Mouse (Mus musculus) midbrain, embryonic 15.5 days (tissue): ENCODE results near the gene Rdh13. TPM values are rescaled to one million over a fixed set of nuclear protein-coding genes. Genes with fewer than 3 reads are reported as not detected.
"Not testable (repeated sequence)": the region's sequence is repeated elsewhere in the genome, so short reads cannot be mapped to it uniquely, and the experiment has no call there.

ENCODE experiments used
- ATAC-seq: fragments of 200-750 bp; cut with Nextera tagmentation; replicated peaks from 2 replicates; pipeline ENCODE4 v1.8.0; 2017; ENCODE audit warnings: moderate TSS enrichment
- H3K27ac ChIP-seq: fragments of 300-500 bp; sonication (generic); 2 replicates; pipeline ENCODE4 v1.5.1; 2015; ENCODE audit warnings: mild to moderate bottlenecking, inconsistent platforms
- H3K27me3 ChIP-seq: fragments of 300-500 bp; sonication (generic); replicated peaks from 2 replicates; pipeline ENCODE4 v1.6.1; 2015; ENCODE audit warnings: inconsistent platforms
- H3K36me3 ChIP-seq: fragments of 300-500 bp; sonication (generic); replicated peaks from 2 replicates; pipeline ENCODE4 v1.6.1; 2015; ENCODE audit warnings: inconsistent platforms
- H3K4me1 ChIP-seq: fragments of 300-500 bp; sonication (generic); 2 replicates; pipeline ENCODE4 v1.6.1; 2015; ENCODE audit warnings: inconsistent platforms
- H3K4me2 ChIP-seq: fragments of 300-500 bp; sonication (generic); 2 replicates; pipeline ENCODE4 v1.6.1; 2015; ENCODE audit warnings: inconsistent platforms, mild to moderate bottlenecking, moderate library complexity
- H3K4me3 ChIP-seq: fragments of 300-500 bp; sonication (generic); 2 replicates; pipeline ENCODE4 v1.5.1; 2015; ENCODE audit warnings: mild to moderate bottlenecking, inconsistent platforms
- H3K9ac ChIP-seq: fragments of 300-500 bp; sonication (generic); 2 replicates; pipeline ENCODE4 v1.6.1; 2015; ENCODE audit warnings: mild to moderate bottlenecking, inconsistent platforms
- H3K9me3 ChIP-seq: fragments of 300-500 bp; sonication (generic); 2 replicates; pipeline ENCODE4 v1.6.1; 2016; ENCODE audit warnings: inconsistent platforms
- WGBS: fragments of 180-500 bp; shearing (Covaris S2); methylation state at CpG from one replicate; pipeline ENCODE4 v1.1.7; 2015; ENCODE audit warnings: mixed read lengths; 5-methylcytosine and 5-hydroxymethylcytosine counted together
- microRNA-seq: library from miRNA; unstranded; fragments of <30 nt; microRNA quantifications from one replicate; pipeline ENCODE4, GENCODE M21; 2016
- polyA plus RNA-seq: library from polyadenylated mRNA; unstranded; fragments of >200 nt; fragmentation: Nextera tagmentation; extraction: Ambion mirVana; gene quantifications from 2 replicates; pipeline ENCODE4 v1.2.1, GENCODE M21; 2015

The Rdh13 gene
- polyA plus RNA-seq, 1 experiment from 2014 or later = 46.5 TPM

DNA sequence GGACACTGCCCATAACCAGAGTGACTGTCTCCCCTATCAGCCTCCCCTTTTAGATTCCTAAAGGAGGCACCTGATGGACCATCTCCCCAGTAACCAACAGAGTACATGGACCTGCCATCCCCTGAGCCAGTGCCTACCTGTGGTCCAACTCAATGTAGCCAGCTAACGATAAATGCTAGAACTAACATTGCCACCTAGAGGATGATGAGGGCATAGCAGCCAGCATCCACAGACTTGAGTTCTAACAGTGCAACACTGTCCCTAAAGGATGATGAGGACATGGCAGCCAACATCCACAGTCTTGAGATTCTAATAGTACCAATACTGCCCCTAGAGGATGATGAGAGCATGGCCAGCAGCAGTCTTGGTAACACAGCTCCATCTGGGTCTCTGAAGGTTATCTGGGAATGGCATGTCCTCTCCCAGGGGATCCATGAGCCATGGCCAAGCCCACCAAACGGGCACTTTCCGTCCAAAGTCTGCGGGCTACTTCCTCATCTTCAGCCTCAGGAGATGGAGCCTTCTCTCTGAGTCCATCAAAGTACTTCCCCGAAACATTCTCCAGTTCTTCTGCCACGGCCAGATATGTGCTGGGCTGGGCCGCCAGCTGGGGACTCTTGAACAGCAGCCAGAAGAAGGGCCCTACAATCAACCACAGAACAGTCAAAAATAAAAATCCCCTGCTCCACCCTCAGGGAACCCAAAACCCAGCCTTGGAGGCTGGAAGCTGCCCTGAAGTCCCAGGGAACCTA, 18.1 kb downstream of the Rdh13 start:
- Histone ChIP-seq H3K9me3 (no peaks in the 10 kb centered on the region), H3K36me3 (peaks cover 42% of the 10 kb centered on the region), H3K9ac (no peak overlapping the region), H3K4me2 (no peak overlapping the region), H3K27me3 (no peaks in the 10 kb centered on the region), H3K27ac (no peak overlapping the region), H3K4me1 (no peaks in the 10 kb centered on the region), H3K4me3 (no peak overlapping the region)
- WGBS = 76% methylated on average over 7 of the region's 7 CpGs
- peak; percentile 93 for ATAC-seq

DNA sequence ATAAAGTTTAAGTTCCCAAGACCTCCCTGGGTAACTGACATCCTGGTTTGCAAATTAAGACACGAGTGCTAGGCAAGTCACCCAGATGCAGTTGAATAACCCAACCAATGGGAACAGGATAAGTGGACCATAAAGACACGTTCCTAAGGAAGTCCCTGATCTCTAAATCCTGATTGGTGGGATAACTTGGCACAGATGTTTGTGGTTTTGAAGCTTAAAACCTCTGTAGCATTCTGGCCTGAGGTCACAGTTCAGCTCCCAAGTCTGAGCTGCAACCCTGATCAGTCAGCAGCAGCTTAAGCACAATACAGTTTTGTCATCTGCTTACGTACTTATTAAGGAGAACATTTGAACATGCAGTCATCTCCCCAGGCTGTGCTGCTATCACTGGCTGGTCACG, 25.2 kb downstream of the Rdh13 start:
- Histone ChIP-seq H3K36me3 (peaks cover 20% of the 10 kb centered on the region; the same call in 1 of the 2 replicates), H3K4me3 (no peak overlapping the region), H3K9ac (no peak overlapping the region), H3K4me1 (no peaks in the 10 kb centered on the region), H3K27me3 (no peaks in the 10 kb centered on the region), H3K4me2 (no peak overlapping the region), H3K27ac (no peak overlapping the region), H3K9me3 (no peaks in the 10 kb centered on the region)
- WGBS = 65% methylated on average over 4 of the region's 4 CpGs
- ATAC-seq = no peak

- no peak overlapping the region for H3K4me2 ChIP-seq
- H3K27me3 ChIP-seq = no peaks in the 10 kb centered on the region
- no peak overlapping the region for H3K27ac ChIP-seq
- H3K36me3 ChIP-seq = peaks cover 16% of the 10 kb centered on the region; the same call in 1 of the 2 replicates
- no peak overlapping the region for H3K4me3 ChIP-seq
- ATAC-seq = no peak
- H3K9me3 ChIP-seq = no peaks in the 10 kb centered on the region
- no peak overlapping the region for H3K9ac ChIP-seq
- 88% methylated on average over 6 of the region's 6 CpGs for WGBS
- no peaks in the 10 kb centered on the region for H3K4me1 ChIP-seq
Observed at GRCm38 (mm10) chr7:4419681-4420080, 25.8 kb downstream of the Rdh13 start.

GRCm38 (mm10) chr7:4412406-4412805, 33.0 kb downstream of the Rdh13 start:
- H3K4me3 ChIP-seq, H3K9me3 ChIP-seq, H3K9ac ChIP-seq, H3K4me2 ChIP-seq, ATAC-seq, H3K27ac ChIP-seq, H3K27me3 ChIP-seq, H3K4me1 ChIP-seq, H3K36me3 ChIP-seq: not testable (repeated sequence)
- WGBS = 95% methylated on average over 15 of the region's 15 CpGs

DNA sequence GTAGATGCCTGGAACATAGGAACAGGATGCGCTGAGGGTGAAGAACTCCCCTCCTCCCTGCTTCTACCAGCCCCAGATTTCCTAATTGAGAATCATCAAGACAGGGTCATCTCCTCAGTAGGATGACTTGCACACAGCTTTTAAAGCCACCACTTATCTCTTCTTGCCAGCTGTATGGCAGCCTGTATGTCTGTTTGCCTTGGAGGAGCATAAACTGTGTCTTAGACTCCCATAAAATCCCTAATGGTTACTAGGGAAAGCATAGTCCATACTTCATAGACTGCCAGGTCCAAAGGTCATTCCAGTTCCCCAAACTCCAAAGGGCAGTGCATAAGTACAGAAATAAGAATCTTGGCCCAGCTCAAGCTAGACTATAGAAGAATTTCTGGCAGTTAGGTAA, 47.7 kb downstream of the Rdh13 start, which contains the start of gene Gp6:
Gene Gp6, minus strand, starts transcription at position 15 of the 400 bp plus-strand sequence.
- H3K36me3 ChIP-seq = no peaks in the 10 kb centered on the region
- H3K27me3 ChIP-seq = no peaks in the 10 kb centered on the region
- no peaks in the 10 kb centered on the region for H3K4me1 ChIP-seq
- H3K9ac ChIP-seq = no peak within 1 kb of the TSS
- no peaks in the 10 kb centered on the region for H3K9me3 ChIP-seq
- no peak within 1 kb of the TSS for H3K4me3 ChIP-seq
- H3K4me2 ChIP-seq = no peak within 1 kb of the TSS
- 89% methylated on average over 1 of the region's 1 CpGs for WGBS
- no peak within 1 kb of the TSS for H3K27ac ChIP-seq
- no peak for ATAC-seq

Small RNA genes within 50 kb of the gene (microRNA-seq; reads per million reads assigned to microRNA genes)
- not detected for gene Gm24605
- not detected for gene Gm24752
- gene Gm25349 = not detected

Other genes with a start within 250 kb of the Rdh13 start
- gene Lilra5, start 207.9 kb downstream of the Rdh13 start, polyA plus RNA-seq = 0.13 TPM in 1 of 2 replicates, not detected in the other
- gene Ncr1, start 107.9 kb downstream of the Rdh13 start, polyA plus RNA-seq = not detected in 2 replicates
- 0.18 TPM in 1 of 2 replicates, not detected in the other for gene Gp6, start 47.9 kb downstream of the Rdh13 start, polyA plus RNA-seq
- gene Eps8l1, start 15.0 kb upstream of the Rdh13 start, polyA plus RNA-seq = 13.1 and 13.2 TPM in 2 replicates
- 50.3 and 51.3 TPM in 2 replicates for gene Ppp1r12c, start 56.0 kb upstream of the Rdh13 start, polyA plus RNA-seq
- 4.1 and 4.3 TPM in 2 replicates for gene Tnnt1, start 70.7 kb upstream of the Rdh13 start, polyA plus RNA-seq
- gene Tnni3, start 78.6 kb upstream of the Rdh13 start, polyA plus RNA-seq = 1.4 and 3.5 TPM in 2 replicates
- 2.3 and 2.8 TPM in 2 replicates for gene Dnaaf3, start 86.8 kb upstream of the Rdh13 start, polyA plus RNA-seq
- gene Syt5, start 101.9 kb upstream of the Rdh13 start, polyA plus RNA-seq = 155 and 162 TPM in 2 replicates
- 0.75 and 1.3 TPM in 2 replicates for gene Ptprh, start 158.4 kb upstream of the Rdh13 start, polyA plus RNA-seq
- gene Tmem86b, start 185.8 kb upstream of the Rdh13 start, polyA plus RNA-seq = 3.8 and 4.2 TPM in 2 replicates
- gene Ppp6r1, start 213.4 kb upstream of the Rdh13 start, polyA plus RNA-seq = 10.5 TPM in 2 replicates
- 165 TPM in 2 replicates for gene Hspbp1, start 239.4 kb upstream of the Rdh13 start, polyA plus RNA-seq
- 8.6 TPM in 2 replicates for gene Brsk1, start 245.0 kb upstream of the Rdh13 start, polyA plus RNA-seq